Comparison of ENCODE assay signal across 8 mouse cellular contexts in genomic region chr2:74578843-74579489, GRCm38 (mm10). TPM values are rescaled to one million over a fixed set of nuclear protein-coding genes. Genes with fewer than 3 reads are reported as not detected.
DNase-seq lines count a peak whose midpoint lies in the region; ATAC-seq and TF ChIP-seq lines count a peak whose summit lies in the region.

Gene Lnpk, minus strand, starts transcription at chr2:74579435.

- H3K9ac ChIP-seq in MEL (ENCODE audit: control insufficient read depth, low read depth, low read length, poor library complexity, severe bottlenecking) = peak within 1 kb of the TSS; percentile 92
- peak within 1 kb of the TSS; percentile 89 for H3K9ac ChIP-seq in forebrain, postnatal 0 days
- H3K9ac ChIP-seq in lung, postnatal 0 days (replicated peaks; ENCODE audit: low read depth) = peak within 1 kb of the TSS; percentile 85

- no peaks in the 10 kb centered on the region for H3K27me3 ChIP-seq in MEL (ENCODE audit: control insufficient read depth in 1 of 2, insufficient read depth in 2 of 2, low read length in 2 of 2)
- H3K27me3 ChIP-seq in cerebellum, adult 2 months (ENCODE audit: control insufficient read depth, insufficient read depth, low read length) = no peaks in the 10 kb centered on the region
- H3K27me3 ChIP-seq in forebrain, postnatal 0 days (ENCODE audit: insufficient read depth, low read length) = no peaks in the 10 kb centered on the region
- no peaks in the 10 kb centered on the region for H3K27me3 ChIP-seq in lung, postnatal 0 days (replicated peaks; ENCODE audit: insufficient read depth, low read length)

- WGBS in cerebellum, adult 2 months = under 1% methylated on average over 34 of the region's 34 CpGs
- under 1% methylated on average over 34 of the region's 34 CpGs for WGBS in forebrain, postnatal 0 days
- 2% methylated on average over 34 of the region's 34 CpGs for WGBS in lung, postnatal 0 days

- peaks cover 4 to 15% of the 10 kb centered on the region in 2 experiments for H3K4me1 ChIP-seq in MEL (ENCODE audit: control insufficient read depth in 1 of 2, insufficient read depth in 2 of 2, low read length in 2 of 2)
- H3K4me1 ChIP-seq in cerebellum, adult 2 months (ENCODE audit: control insufficient read depth, insufficient read depth, low read length) = no peaks in the 10 kb centered on the region
- 0 out of 2 replicates have a peak, but pooled peaks cover 4% of the 10 kb centered on the region for H3K4me1 ChIP-seq in forebrain, postnatal 0 days (ENCODE audit: insufficient read depth)
- peaks cover 10% of the 10 kb centered on the region; the same call in 1 of the 2 replicates for H3K4me1 ChIP-seq in lung, postnatal 0 days (ENCODE audit: insufficient read depth, low read depth, low read length)

- peak; percentile 94 for DNase-seq in MEL (ENCODE audit: low read depth, low spot score)
- DNase-seq in cerebellum, adult 2 months = peak; percentile 93 to 95
- DNase-seq in forebrain, postnatal 0 days = peak; percentile 93
- peak; percentile 94 for DNase-seq in heart, postnatal 4 days
- peak; percentile 93 for DNase-seq in layer of hippocampus, adult 9-11 months
- DNase-seq in lung, postnatal 0 days (ENCODE audit: low spot score) = peak; percentile 96
- peak; percentile 86 for DNase-seq in ovary, postnatal 14 days (ENCODE audit: low spot score)
- peak; percentile 93 for DNase-seq in thymus, postnatal 14 days

- H3K27ac ChIP-seq in MEL (ENCODE audit: control insufficient read depth, low read depth, low read length) = peak within 1 kb of the TSS; percentile 58
- peak within 1 kb of the TSS; percentile 21 for H3K27ac ChIP-seq in cerebellum, adult 2 months (ENCODE audit: insufficient read depth, low read length)
- peak within 1 kb of the TSS; percentile 82 for H3K27ac ChIP-seq in forebrain, postnatal 0 days (ENCODE audit: low read depth, low read length)
- H3K27ac ChIP-seq in lung, postnatal 0 days (ENCODE audit: low read length) = peak within 1 kb of the TSS; percentile 74

- no peak for TF ChIP-seq RAD21 in MEL (IDR thresholded peaks at IDR 0.05; ENCODE audit: low read depth, low read length)

- TF ChIP-seq POLR2A in MEL (IDR thresholded peaks at IDR 0.05; ENCODE audit: control insufficient read depth in 1 of 2, insufficient read depth in 1 of 2, low read depth in 1 of 2, low read length in 2 of 2, poor library complexity in 1 of 2) = peak; percentile 86 to 95
- peak; percentile 81 for TF ChIP-seq POLR2A in cerebellum, adult 2 months (IDR thresholded peaks at IDR 0.05; ENCODE audit: borderline replicate concordance, insufficient read depth, low read length)

- peaks cover 0 to 24% of the 10 kb centered on the region in 2 experiments; a peak in 2 of 4 replicates for H3K36me3 ChIP-seq in MEL (ENCODE audit: control insufficient read depth in 1 of 2, insufficient read depth in 2 of 2, low read length in 2 of 2)
- no peaks in the 10 kb centered on the region for H3K36me3 ChIP-seq in forebrain, postnatal 0 days (ENCODE audit: insufficient read depth)
- H3K36me3 ChIP-seq in lung, postnatal 0 days (ENCODE audit: insufficient read depth, low read length) = no peaks in the 10 kb centered on the region

- peaks cover 26% of the 10 kb centered on the region for H3K79me2 ChIP-seq in MEL (ENCODE audit: control insufficient read depth, insufficient read depth, low read length, poor library complexity)

- peak within 1 kb of the TSS; percentile 60 to 71 for H3K4me3 ChIP-seq in MEL (ENCODE audit: control insufficient read depth in 1 of 2, insufficient read depth in 1 of 2, low read depth in 2 of 2, low read length in 2 of 2)
- peak within 1 kb of the TSS; percentile 87 for H3K4me3 ChIP-seq in cerebellum, adult 2 months (replicated peaks; ENCODE audit: insufficient read depth, low read depth, low read length)
- H3K4me3 ChIP-seq in forebrain, postnatal 0 days (ENCODE audit: low read depth, low read length) = peak within 1 kb of the TSS; percentile 99
- peak within 1 kb of the TSS; percentile 81 for H3K4me3 ChIP-seq in lung, postnatal 0 days (ENCODE audit: low read depth, low read length)

- H3K4me2 ChIP-seq in forebrain, postnatal 0 days (ENCODE audit: low read depth) = peak within 1 kb of the TSS; percentile 86
- H3K4me2 ChIP-seq in lung, postnatal 0 days (replicated peaks; ENCODE audit: low read depth, low read length) = peak within 1 kb of the TSS; percentile 92

- ATAC-seq in forebrain, postnatal 0 days = peak; percentile 100
- ATAC-seq in lung, postnatal 0 days = peak; percentile 100

- no peaks in the 10 kb centered on the region for H3K9me3 ChIP-seq in MEL (replicated peaks; ENCODE audit: insufficient read depth, low read length)
- no peaks in the 10 kb centered on the region for H3K9me3 ChIP-seq in forebrain, postnatal 0 days (ENCODE audit: low read length)
- no peaks in the 10 kb centered on the region for H3K9me3 ChIP-seq in lung, postnatal 0 days (ENCODE audit: low read length)

- no peak for TF ChIP-seq EP300 in MEL (IDR thresholded peaks at IDR 0.05; ENCODE audit: low read depth in 1 of 2, low read length in 2 of 2)
- TF ChIP-seq EP300 in lung, postnatal 0 days (IDR thresholded peaks at IDR 0.05) = no peak

- TF ChIP-seq CTCF in MEL (IDR thresholded peaks at IDR 0.05 in 2 of 3, conservative IDR thresholded peaks at IDR 0.05 in 1 of 3; ENCODE audit: control insufficient read depth in 1 of 3, insufficient read depth in 1 of 3, low read depth in 2 of 3, low read length in 3 of 3, poor library complexity in 1 of 3, severe bottlenecking in 1 of 3) = no peak
- no peak for TF ChIP-seq CTCF in cerebellum, adult 2 months (IDR thresholded peaks at IDR 0.05; ENCODE audit: borderline replicate concordance, insufficient read depth, low read depth, low read length)
- peak; percentile 18; the same call in 1 of the 2 replicates for TF ChIP-seq CTCF in forebrain, postnatal 0 days (IDR thresholded peaks at IDR 0.05; ENCODE audit: low read depth)
- no peak for TF ChIP-seq CTCF in lung, postnatal 0 days (IDR thresholded peaks at IDR 0.05)

TF ChIP-seq in MEL, 35 proteins besides CTCF, POLR2A, EP300 and RAD21:
- TF ChIP-seq USF1 (IDR thresholded peaks at IDR 0.05; ENCODE audit: low read depth, low read length) = peak; percentile 100
- TF ChIP-seq TBP (IDR thresholded peaks at IDR 0.05; ENCODE audit: low read depth, low read length) = peak; percentile 77; the same call in 1 of the 2 replicates
- no peak for TF ChIP-seq GABPA (IDR thresholded peaks at IDR 0.05; ENCODE audit: low read depth, low read length)
- peak; percentile 86 for TF ChIP-seq MAX (IDR thresholded peaks at IDR 0.05; ENCODE audit: low read length)
- TF ChIP-seq POLR2AphosphoS2 (IDR thresholded peaks at IDR 0.05; ENCODE audit: low read length) = peak; percentile 77; the same call in 1 of the 2 replicates
- TF ChIP-seq NELFE (IDR thresholded peaks at IDR 0.05; ENCODE audit: low read depth, low read length) = peak; percentile 82
- peak; percentile 30 for TF ChIP-seq SIN3A (IDR thresholded peaks at IDR 0.05; ENCODE audit: low read length)
- peak; percentile 82 for TF ChIP-seq ZMIZ1 (IDR thresholded peaks at IDR 0.05; ENCODE audit: low read depth, low read length)
- TF ChIP-seq USF2 (IDR thresholded peaks at IDR 0.05; ENCODE audit: borderline replicate concordance in 1 of 2, insufficient read depth in 1 of 2, low read depth in 1 of 2, low read length in 2 of 2) = peak; percentile 79 to 89; a peak in 3 of 4 replicates
- TF ChIP-seq RCOR1 (IDR thresholded peaks at IDR 0.05; ENCODE audit: low read depth, low read length) = no peak
- no peak for TF ChIP-seq E2F4 (IDR thresholded peaks at IDR 0.05; ENCODE audit: borderline replicate concordance, low read depth, low read length)
- peak; percentile 58; the same call in 1 of the 2 replicates for TF ChIP-seq TCF12 (IDR thresholded peaks at IDR 0.05; ENCODE audit: low read depth, low read length)
- peak; percentile 80 for TF ChIP-seq HCFC1 (IDR thresholded peaks at IDR 0.05; ENCODE audit: low read depth, low read length)
- TF ChIP-seq NRF1 (IDR thresholded peaks at IDR 0.05; ENCODE audit: insufficient read depth, low read depth, low read length, poor library complexity, severe bottlenecking) = no peak; the same call in 1 of the 2 replicates
- TF ChIP-seq TAL1 (IDR thresholded peaks at IDR 0.05; ENCODE audit: low read length) = no peak
- peak; percentile 72 for TF ChIP-seq BHLHE40 (IDR thresholded peaks at IDR 0.05; ENCODE audit: borderline replicate concordance, low read depth, low read length)
- no peak for TF ChIP-seq SMC3 (IDR thresholded peaks at IDR 0.05; ENCODE audit: low read depth, low read length)

RNA-seq across cellular contexts. Expression of gene Lnpk, which starts in this region (rescaled TPM):
- 35.5 and 36.1 TPM in 2 replicates for total RNA-seq in MEL (2012; rRNA removed)
- polyA plus RNA-seq in MEL (2012; ENCODE audit: insufficient read depth in 1 of 2, insufficient read length in 2 of 2, low read depth in 1 of 2, low replicate concordance in 2 of 2, missing spikeins in 1 of 2) = 10 to 100 TPM in 1 of 2 experiments, not detected in 1; 35.5 TPM
- polyA plus RNA-seq in cerebellum, adult 2 months (2012; rRNA removed) = 24.7 and 26.3 TPM in 2 replicates
- total RNA-seq in forebrain, postnatal 0 days (2014; rRNA removed) = 47.5 and 67.5 TPM in 2 replicates
- polyA plus RNA-seq in forebrain, postnatal 0 days (2015; fragmentation: Nextera tagmentation; extraction: Ambion mirVana) = 22.7 and 32.6 TPM in 2 replicates
- 10 to 100 TPM; 20.8 to 21.3 TPM for total RNA-seq in heart, postnatal 4 days (2021)
- polyA plus RNA-seq in lung, postnatal 0 days (2015; fragmentation: Nextera tagmentation; extraction: Ambion mirVana) = 10.6 and 13.3 TPM in 2 replicates

Comparison
In these comparisons a context has a peak if more than half of its experiments do, and no peak if none do; other contexts are left out.
1. Peak in every context shown above with its lines: DNase-seq, ATAC-seq, H3K4me3 ChIP-seq and H3K27ac ChIP-seq.
2. H3K27ac ChIP-seq: peak in every context shown above with its lines; median percentile 82 in forebrain, postnatal 0 days; 74 in lung, postnatal 0 days; 58 in MEL; 21 in cerebellum, adult 2 months.